Mouse (Mus musculus) kidney, adult 8-10 months (tissue): ENCODE results near the gene Zfp865.

ENCODE experiments used
- DNase-seq, 2 experiments: peaks; one replicate each; pipeline ENCODE4 v3.0.0; 2022

The Zfp865 gene

GRCm38 (mm10) chr7:5083325-5084105, 63.3 kb downstream of the Zfp865 start:
- DNase-seq: peak; percentile 67 to 74

- DNase-seq: no peak
Observed at GRCm38 (mm10) chr7:5085512-5085911, 65.3 kb downstream of the Zfp865 start.
